Mouse (Mus musculus): ENCODE measurements around the gene Map3k3. TPM values are rescaled to one million over a fixed set of nuclear protein-coding genes. Genes with fewer than 3 reads are reported as not detected.

Map3k3 gene
- polyA plus RNA-seq, 1 experiment from 2014 or later, result 20.6 TPM

- H3K36me3 ChIP-seq (ENCODE audit: control insufficient read depth, insufficient read depth, low read length), result peaks cover 10% of the 10 kb centered on the region; the same call in 1 of the 2 replicates
- no peak overlapping the region for H3K9ac ChIP-seq (ENCODE audit: low read length)
- WGBS, result 87% methylated on average over 2 of the region's 2 CpGs
- H3K27me3 ChIP-seq (ENCODE audit: control insufficient read depth, insufficient read depth, low read length), result no peaks in the 10 kb centered on the region
- ATAC-seq (replicated peaks; ENCODE audit: low FRiP score) (no peak), DNase-seq (ENCODE audit: low spot score) (no peak)
- no peak overlapping the region for H3K4me2 ChIP-seq (ENCODE audit: low read depth, low read length, severe bottlenecking)
- no peaks in the 10 kb centered on the region for H3K9me3 ChIP-seq (ENCODE audit: control insufficient read depth, low read length)
- no peaks in the 10 kb centered on the region for H3K4me1 ChIP-seq (replicated peaks; ENCODE audit: control insufficient read depth, insufficient read depth, low read length)
- no peak overlapping the region for H3K27ac ChIP-seq (ENCODE audit: low read depth, low read length)
- H3K4me3 ChIP-seq (ENCODE audit: low read depth, low read length), result no peak overlapping the region
Observed at GRCm38 (mm10) chr11:106053921-106054320, 30.5 kb upstream of the Map3k3 start.

GRCm38 (mm10) chr11:106054600-106054999 lies 29.8 kb upstream of the Map3k3 start:
- H3K27ac ChIP-seq (ENCODE audit: low read depth, low read length), result no peak overlapping the region
- H3K36me3 ChIP-seq (ENCODE audit: control insufficient read depth, insufficient read depth, low read length), result peaks cover 10% of the 10 kb centered on the region; the same call in 1 of the 2 replicates
- 95% methylated on average over 8 of the region's 8 CpGs for WGBS
- H3K4me2 ChIP-seq (ENCODE audit: low read depth, low read length, severe bottlenecking), result no peak overlapping the region
- no peaks in the 10 kb centered on the region for H3K27me3 ChIP-seq (ENCODE audit: control insufficient read depth, insufficient read depth, low read length)
- H3K4me1 ChIP-seq (replicated peaks; ENCODE audit: control insufficient read depth, insufficient read depth, low read length), result no peaks in the 10 kb centered on the region
- ATAC-seq (replicated peaks; ENCODE audit: low FRiP score), result no peak
- no peaks in the 10 kb centered on the region for H3K9me3 ChIP-seq (ENCODE audit: control insufficient read depth, low read length)
- H3K9ac ChIP-seq (ENCODE audit: low read length), result no peak overlapping the region
- H3K4me3 ChIP-seq (ENCODE audit: low read depth, low read length), result no peak overlapping the region
- DNase-seq (ENCODE audit: low spot score), result no peak

GRCm38 (mm10) chr11:106055341-106055740 lies 29.1 kb upstream of the Map3k3 start:
- DNase-seq (ENCODE audit: low spot score), result no peak
- no peaks in the 10 kb centered on the region for H3K4me1 ChIP-seq (replicated peaks; ENCODE audit: control insufficient read depth, insufficient read depth, low read length)
- no peaks in the 10 kb centered on the region for H3K9me3 ChIP-seq (ENCODE audit: control insufficient read depth, low read length)
- no peaks in the 10 kb centered on the region for H3K27me3 ChIP-seq (ENCODE audit: control insufficient read depth, insufficient read depth, low read length)
- no peak overlapping the region for H3K27ac ChIP-seq (ENCODE audit: low read depth, low read length)
- H3K4me2 ChIP-seq (ENCODE audit: low read depth, low read length, severe bottlenecking), result no peak overlapping the region
- 93% methylated on average over 6 of the region's 6 CpGs for WGBS
- no peak for ATAC-seq (replicated peaks; ENCODE audit: low FRiP score)
- H3K9ac ChIP-seq (ENCODE audit: low read length), result no peak overlapping the region
- peaks cover 10% of the 10 kb centered on the region; the same call in 1 of the 2 replicates for H3K36me3 ChIP-seq (ENCODE audit: control insufficient read depth, insufficient read depth, low read length)
- no peak overlapping the region for H3K4me3 ChIP-seq (ENCODE audit: low read depth, low read length)

GRCm38 (mm10) chr11:106056819-106057491 lies 27.5 kb upstream of the Map3k3 start:
- DNase-seq (ENCODE audit: low spot score) (no peak), ATAC-seq (replicated peaks; ENCODE audit: low FRiP score) (no peak)
- no peaks in the 10 kb centered on the region for H3K27me3 ChIP-seq (ENCODE audit: control insufficient read depth, insufficient read depth, low read length)
- H3K9ac ChIP-seq (ENCODE audit: low read length), result no peak overlapping the region
- 94% methylated on average over 8 of the region's 8 CpGs for WGBS
- peaks cover 10% of the 10 kb centered on the region; the same call in 1 of the 2 replicates for H3K36me3 ChIP-seq (ENCODE audit: control insufficient read depth, insufficient read depth, low read length)
- no peaks in the 10 kb centered on the region for H3K9me3 ChIP-seq (ENCODE audit: control insufficient read depth, low read length)
- H3K4me3 ChIP-seq (ENCODE audit: low read depth, low read length), result no peak overlapping the region
- H3K27ac ChIP-seq (ENCODE audit: low read depth, low read length), result no peak overlapping the region
- H3K4me1 ChIP-seq (replicated peaks; ENCODE audit: control insufficient read depth, insufficient read depth, low read length), result no peaks in the 10 kb centered on the region
- H3K4me2 ChIP-seq (ENCODE audit: low read depth, low read length, severe bottlenecking), result no peak overlapping the region

DNA sequence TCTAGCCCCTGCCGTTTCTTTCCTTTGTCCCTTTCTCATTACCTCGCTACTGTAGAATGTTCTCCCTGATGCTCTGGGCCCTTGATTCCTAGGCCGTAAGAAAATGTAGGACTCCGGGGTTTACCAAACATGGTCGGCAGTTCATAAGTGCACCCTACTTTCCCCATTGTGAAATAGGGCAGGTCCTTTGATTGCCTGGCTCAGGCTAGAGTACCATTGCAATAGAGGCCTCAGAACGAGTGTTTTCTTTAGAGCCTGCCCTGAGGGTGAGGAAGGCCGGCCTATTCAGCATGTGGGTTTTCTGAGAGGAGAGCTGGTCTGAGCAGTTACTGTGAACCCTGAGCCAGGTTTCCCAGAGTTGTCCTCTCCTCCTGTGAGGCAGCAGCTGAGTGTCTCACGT lies 26.4 kb upstream of the Map3k3 start:
- Histone ChIP-seq H3K4me1 (replicated peaks; ENCODE audit: control insufficient read depth, insufficient read depth, low read length) (no peaks in the 10 kb centered on the region), H3K27me3 (ENCODE audit: control insufficient read depth, insufficient read depth, low read length) (no peaks in the 10 kb centered on the region), H3K9me3 (ENCODE audit: control insufficient read depth, low read length) (no peaks in the 10 kb centered on the region), H3K36me3 (ENCODE audit: control insufficient read depth, insufficient read depth, low read length) (peaks cover 10% of the 10 kb centered on the region; the same call in 1 of the 2 replicates), H3K4me3 (ENCODE audit: low read depth, low read length) (no peak overlapping the region), H3K27ac (ENCODE audit: low read depth, low read length) (no peak overlapping the region), H3K4me2 (ENCODE audit: low read depth, low read length, severe bottlenecking) (no peak overlapping the region), H3K9ac (ENCODE audit: low read length) (no peak overlapping the region)
- no peak for DNase-seq (ENCODE audit: low spot score)
- WGBS, result 75% methylated on average over 8 of the region's 8 CpGs
- no peak for ATAC-seq (replicated peaks; ENCODE audit: low FRiP score)

DNA sequence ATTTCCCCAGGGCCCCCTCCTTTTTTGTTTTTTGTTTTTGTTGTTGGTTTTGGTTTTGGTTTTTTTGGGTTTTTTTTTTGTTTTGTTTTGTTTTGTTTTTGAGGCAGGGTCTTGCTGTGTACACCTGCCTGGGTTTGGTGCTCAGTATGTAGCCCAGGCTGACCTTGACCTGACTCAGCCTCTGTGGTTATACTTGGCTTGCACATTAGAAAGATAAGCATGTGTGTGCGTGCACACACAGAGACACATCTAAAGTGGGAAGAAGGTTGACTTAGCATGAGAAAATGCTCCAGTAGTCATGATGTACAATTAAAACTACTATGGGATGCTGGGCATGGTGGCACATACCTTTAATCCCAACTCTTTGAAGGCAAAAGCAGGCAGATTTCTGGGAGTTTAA lies 23.9 kb upstream of the Map3k3 start:
- Histone ChIP-seq H3K9me3 (ENCODE audit: control insufficient read depth, low read length) (no peaks in the 10 kb centered on the region), H3K27me3 (ENCODE audit: control insufficient read depth, insufficient read depth, low read length) (no peaks in the 10 kb centered on the region), H3K4me2 (ENCODE audit: low read depth, low read length, severe bottlenecking) (no peak overlapping the region), H3K4me1 (replicated peaks; ENCODE audit: control insufficient read depth, insufficient read depth, low read length) (no peaks in the 10 kb centered on the region), H3K36me3 (ENCODE audit: control insufficient read depth, insufficient read depth, low read length) (peaks cover 3% of the 10 kb centered on the region; the same call in 1 of the 2 replicates), H3K27ac (ENCODE audit: low read depth, low read length) (no peak overlapping the region), H3K9ac (ENCODE audit: low read length) (no peak overlapping the region), H3K4me3 (ENCODE audit: low read depth, low read length) (no peak overlapping the region)
- ATAC-seq (replicated peaks; ENCODE audit: low FRiP score) (no peak), DNase-seq (ENCODE audit: low spot score) (no peak)
- 98% methylated on average over 1 of the region's 1 CpGs for WGBS

- Histone ChIP-seq H3K27ac (ENCODE audit: low read depth, low read length) (no peak overlapping the region), H3K9ac (ENCODE audit: low read length) (no peak overlapping the region), H3K4me2 (ENCODE audit: low read depth, low read length, severe bottlenecking) (no peak overlapping the region), H3K36me3 (ENCODE audit: control insufficient read depth, insufficient read depth, low read length) (peaks cover 3% of the 10 kb centered on the region; the same call in 1 of the 2 replicates), H3K9me3 (ENCODE audit: control insufficient read depth, low read length) (no peaks in the 10 kb centered on the region), H3K27me3 (ENCODE audit: control insufficient read depth, insufficient read depth, low read length) (no peaks in the 10 kb centered on the region), H3K4me1 (replicated peaks; ENCODE audit: control insufficient read depth, insufficient read depth, low read length) (no peaks in the 10 kb centered on the region), H3K4me3 (ENCODE audit: low read depth, low read length) (no peak overlapping the region)
- WGBS, result 85% methylated on average over 1 of the region's 1 CpGs
- ATAC-seq (replicated peaks; ENCODE audit: low FRiP score), result no peak
- DNase-seq (ENCODE audit: low spot score), result no peak
Observed at GRCm38 (mm10) chr11:106061311-106061710, 23.1 kb upstream of the Map3k3 start.

DNA sequence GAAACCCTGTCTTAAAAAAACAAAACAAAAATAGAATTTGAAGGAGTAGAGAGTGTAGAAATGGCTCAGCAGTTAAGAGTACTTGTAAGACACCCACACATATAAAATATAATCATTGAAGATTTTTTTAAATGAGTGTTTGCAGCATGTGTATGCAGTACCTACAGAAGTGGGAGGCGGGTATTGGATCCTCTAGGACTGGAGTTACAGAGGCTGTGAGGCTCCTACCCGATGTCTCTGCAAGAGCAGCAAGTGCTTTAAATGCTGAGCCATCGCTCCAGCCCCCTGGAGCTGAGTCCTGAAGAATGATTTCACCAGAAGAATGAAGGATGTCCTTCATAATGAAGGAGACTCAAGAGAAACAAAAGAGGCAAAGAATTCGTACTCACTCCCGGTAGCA lies 20.7 kb upstream of the Map3k3 start:
- no peak overlapping the region for H3K9ac ChIP-seq (ENCODE audit: low read length)
- no peaks in the 10 kb centered on the region for H3K9me3 ChIP-seq (ENCODE audit: control insufficient read depth, low read length)
- H3K4me1 ChIP-seq (replicated peaks; ENCODE audit: control insufficient read depth, insufficient read depth, low read length), result no peaks in the 10 kb centered on the region
- ATAC-seq (replicated peaks; ENCODE audit: low FRiP score) (no peak), DNase-seq (ENCODE audit: low spot score) (no peak)
- H3K27me3 ChIP-seq (ENCODE audit: control insufficient read depth, insufficient read depth, low read length), result no peaks in the 10 kb centered on the region
- H3K4me3 ChIP-seq (ENCODE audit: low read depth, low read length), result no peak overlapping the region
- no peak overlapping the region for H3K4me2 ChIP-seq (ENCODE audit: low read depth, low read length, severe bottlenecking)
- H3K36me3 ChIP-seq (ENCODE audit: control insufficient read depth, insufficient read depth, low read length), result no peaks in the 10 kb centered on the region; the same call in 1 of the 2 replicates
- no peak overlapping the region for H3K27ac ChIP-seq (ENCODE audit: low read depth, low read length)
- 80% methylated on average over 5 of the region's 5 CpGs for WGBS

Data from forebrain, embryonic 11.5 days (tissue).